Mouse (Mus musculus) spleen, embryonic (tissue): ENCODE data around the gene Elp1.

Experiments
- CTCF ChIA-PET: fragments of 350-600 bp; sonication (Branson Sonifier 250); formaldehyde crosslinking; loops from one replicate; lab custom pipeline; 2022; lab: Charles Lee

Elp1 gene

GRCm38 (mm10) chr4:56771065-56771464 lies 31.1 kb downstream of the Elp1 start:
- CTCF ChIA-PET, result no interaction called here

- CTCF ChIA-PET, result no interaction called here
These were observed 33.2 kb downstream of the Elp1 start for GRCm38 (mm10) chr4:56768913-56769312.

- CTCF ChIA-PET, result no interaction called here
These were observed 34.3 kb downstream of the Elp1 start for GRCm38 (mm10) chr4:56767861-56768284.

- CTCF ChIA-PET, result no interaction called here
These were observed 44.4 kb downstream of the Elp1 start for GRCm38 (mm10) chr4:56757693-56758092.

GRCm38 (mm10) chr4:56756966-56757600 lies 45.0 kb downstream of the Elp1 start:
- CTCF ChIA-PET, result no interaction called here

GRCm38 (mm10) chr4:56756021-56756420 lies 46.1 kb downstream of the Elp1 start:
- CTCF ChIA-PET, result no interaction called here

GRCm38 (mm10) chr4:56747456-56747855 lies 54.7 kb downstream of the Elp1 start:
- CTCF ChIA-PET, result no interaction called here

- CTCF ChIA-PET, result no interaction called here
These were observed 55.8 kb downstream of the Elp1 start for GRCm38 (mm10) chr4:56746345-56746744.

- CTCF ChIA-PET, result no interaction called here
These were observed 58.6 kb downstream of the Elp1 start, which contains the start of gene Actl7a for GRCm38 (mm10) chr4:56743363-56744195. Actl7a (plus strand) TSS chr4:56743413.

- CTCF ChIA-PET, result no interaction called here
These were observed 59.4 kb downstream of the Elp1 start for GRCm38 (mm10) chr4:56742698-56743097.

GRCm38 (mm10) chr4:56741041-56741493 lies 61.1 kb downstream of the Elp1 start, which contains the start of gene Actl7b:
Actl7b (minus strand) TSS chr4:56741443.
- CTCF ChIA-PET, result no interaction called here

- CTCF ChIA-PET, result no interaction called here
These were observed 61.5 kb downstream of the Elp1 start for GRCm38 (mm10) chr4:56740611-56741010.

- CTCF ChIA-PET, result no interaction called here
These were observed 62.1 kb downstream of the Elp1 start, which contains the start of gene Gm26657 for GRCm38 (mm10) chr4:56740020-56740485. Gm26657 (plus strand) TSS chr4:56740070.

- CTCF ChIA-PET, result no interaction called here
These were observed 76.3 kb downstream of the Elp1 start for GRCm38 (mm10) chr4:56725839-56726238.

- CTCF ChIA-PET, result no interaction called here
These were observed 78.9 kb downstream of the Elp1 start for GRCm38 (mm10) chr4:56723237-56723636.

GRCm38 (mm10) chr4:56722346-56722745 lies 79.8 kb downstream of the Elp1 start:
- CTCF ChIA-PET, result no interaction called here

- CTCF ChIA-PET, result no interaction called here
These were observed 80.7 kb downstream of the Elp1 start for GRCm38 (mm10) chr4:56721469-56721868.

GRCm38 (mm10) chr4:56720403-56720802 lies 81.7 kb downstream of the Elp1 start:
- CTCF ChIA-PET, result no interaction called here

GRCm38 (mm10) chr4:56719456-56719855 lies 82.7 kb downstream of the Elp1 start:
- CTCF ChIA-PET, result no interaction called here

GRCm38 (mm10) chr4:56718573-56719442 lies 83.3 kb downstream of the Elp1 start:
- CTCF ChIA-PET, result no interaction called here

GRCm38 (mm10) chr4:56717932-56718331 lies 84.2 kb downstream of the Elp1 start:
- CTCF ChIA-PET, result no interaction called here

- CTCF ChIA-PET, result no interaction called here
These were observed 85.3 kb downstream of the Elp1 start for GRCm38 (mm10) chr4:56716801-56717200.
